Mouse (Mus musculus) thymus, postnatal 4 days (tissue): Measurements from ENCODE around the gene Acap1.
A peak's percentile ranks its signal among the peaks of the same experiment; 100 is the strongest.

ENCODE experiments used
- DNase-seq: peaks from one replicate; pipeline ENCODE4 v3.0.0; 2021

Gene Acap1

GRCm38 (mm10) chr11:69835326-69835965 is 59.9 kb downstream of the Acap1 start:
- no peak for DNase-seq

GRCm38 (mm10) chr11:69834001-69834549 is 61.3 kb downstream of the Acap1 start:
- peak; percentile 77 for DNase-seq

GRCm38 (mm10) chr11:69833554-69833953 is 61.8 kb downstream of the Acap1 start:
- no peak for DNase-seq
